Mouse (Mus musculus) activated CD4-positive, CD25-positive, alpha-beta regulatory T cell, adult 9 weeks (primary cell): ENCODE results near the gene Zcchc8. TPM values are rescaled to one million over a fixed set of nuclear protein-coding genes. Genes with fewer than 3 reads are reported as not detected.

Source experiments
- polyA plus RNA-seq: library from polyadenylated mRNA; unstranded; fragments of 100-300 nt; shearing (Covaris generic); gene quantifications from one replicate; pipeline ENCODE4 v1.2.1, GENCODE M21; 2017

Zcchc8 gene
- 107 TPM for polyA plus RNA-seq

DNA sequence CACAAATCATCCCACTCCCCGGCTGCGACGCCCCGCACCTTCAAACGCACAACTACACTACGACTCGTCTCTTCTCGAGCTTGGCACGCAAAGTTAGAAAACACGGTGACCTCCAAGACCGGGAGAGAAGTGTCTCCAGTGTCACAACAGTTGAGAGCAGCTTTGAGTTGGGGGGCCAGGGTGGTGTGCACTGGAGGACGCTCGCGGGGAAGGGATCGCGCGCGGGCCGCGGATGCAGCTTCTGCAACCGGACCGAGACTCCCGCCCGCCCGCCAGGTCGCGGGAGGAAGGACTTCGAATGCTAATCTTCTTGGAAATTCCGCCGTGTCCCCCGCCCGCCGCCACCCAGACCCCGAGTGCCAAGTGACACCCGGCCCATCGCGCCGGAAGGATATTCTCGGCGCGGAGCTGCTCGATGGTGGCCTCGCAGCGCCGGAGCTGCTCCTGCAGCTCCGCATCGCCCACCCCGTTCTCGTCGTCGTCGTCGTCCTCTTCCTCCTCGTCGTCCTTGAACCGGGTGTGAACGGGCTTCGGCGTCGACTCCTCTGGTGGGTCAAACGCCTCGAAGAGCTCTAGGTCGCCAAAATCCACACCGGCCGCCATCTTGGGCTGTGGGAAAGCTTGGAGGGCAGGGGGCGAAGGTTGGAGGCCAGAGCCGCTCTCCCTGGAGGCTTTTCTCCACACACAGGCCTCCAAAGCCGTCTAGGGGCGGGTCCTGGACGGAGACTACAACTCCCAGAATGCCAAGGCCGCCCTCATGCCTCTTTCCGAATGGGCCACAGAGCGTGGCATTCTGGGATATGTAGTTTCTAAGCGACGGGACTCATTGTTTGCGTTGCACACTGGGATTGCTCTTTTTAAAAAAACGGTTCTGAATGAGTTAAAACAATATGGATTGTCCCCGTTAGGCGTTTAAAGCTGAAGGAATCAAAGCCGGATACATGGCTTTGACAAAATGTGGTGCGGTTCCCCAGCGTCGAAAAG is at the start of gene Zcchc8:
Zcchc8 (minus strand) TSS at position 773 of the 984 bp plus-strand sequence.

DNA sequence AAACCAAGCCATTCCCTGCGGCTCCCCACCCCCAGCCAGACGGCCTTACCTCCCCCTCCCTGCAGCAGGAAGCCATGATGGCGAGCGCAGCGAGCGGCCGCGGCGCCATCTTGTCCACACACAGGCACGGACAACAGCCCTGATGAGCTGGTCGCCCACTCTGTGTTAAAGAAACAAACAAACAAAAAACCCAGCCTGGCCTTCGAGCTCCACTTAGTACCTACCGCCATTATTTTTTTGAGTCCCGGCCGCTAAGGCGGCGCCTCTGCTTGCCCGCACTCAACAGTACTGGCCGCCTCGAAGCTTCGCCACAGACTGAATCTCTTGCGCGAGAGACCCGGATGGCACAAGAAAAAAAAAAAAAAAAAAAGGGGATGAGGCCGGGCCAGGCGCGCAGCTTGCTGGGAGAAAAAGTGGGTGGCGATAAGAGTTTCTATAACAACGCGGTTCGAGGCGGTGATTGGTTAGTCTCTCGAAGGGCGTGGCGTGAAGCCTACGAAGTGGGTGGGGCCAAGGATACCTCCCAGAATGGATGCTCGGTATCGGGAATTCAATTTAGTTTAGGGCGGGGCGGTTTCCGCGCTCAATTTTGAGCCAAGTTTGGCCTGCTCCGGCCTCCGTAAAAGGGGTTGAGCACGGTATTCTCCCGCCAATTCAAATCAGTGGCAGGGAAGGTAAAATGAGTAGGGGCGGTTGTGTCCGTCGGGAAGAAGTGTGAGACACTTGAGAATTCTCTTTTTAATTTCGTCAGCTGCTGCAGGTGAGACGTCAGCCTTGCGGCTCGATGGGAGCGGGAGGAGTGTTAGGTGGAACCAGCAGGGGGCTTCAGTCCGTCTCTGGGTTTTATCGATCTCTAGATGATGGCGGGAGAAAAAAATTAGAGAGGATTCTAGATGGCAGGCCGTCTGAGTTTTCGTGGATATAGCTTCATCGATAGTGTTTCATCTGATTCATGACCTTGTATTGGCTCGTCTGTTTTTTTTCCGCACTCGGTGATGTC is 28.5 kb upstream of the Zcchc8 start, which contains the start of the genes Rsrc2 and Kntc1:
Rsrc2 (minus strand) TSS at position 350 of the 1,000 bp plus-strand sequence.
Kntc1 (plus strand) TSS at position 652 of the 1,000 bp plus-strand sequence.

DNA sequence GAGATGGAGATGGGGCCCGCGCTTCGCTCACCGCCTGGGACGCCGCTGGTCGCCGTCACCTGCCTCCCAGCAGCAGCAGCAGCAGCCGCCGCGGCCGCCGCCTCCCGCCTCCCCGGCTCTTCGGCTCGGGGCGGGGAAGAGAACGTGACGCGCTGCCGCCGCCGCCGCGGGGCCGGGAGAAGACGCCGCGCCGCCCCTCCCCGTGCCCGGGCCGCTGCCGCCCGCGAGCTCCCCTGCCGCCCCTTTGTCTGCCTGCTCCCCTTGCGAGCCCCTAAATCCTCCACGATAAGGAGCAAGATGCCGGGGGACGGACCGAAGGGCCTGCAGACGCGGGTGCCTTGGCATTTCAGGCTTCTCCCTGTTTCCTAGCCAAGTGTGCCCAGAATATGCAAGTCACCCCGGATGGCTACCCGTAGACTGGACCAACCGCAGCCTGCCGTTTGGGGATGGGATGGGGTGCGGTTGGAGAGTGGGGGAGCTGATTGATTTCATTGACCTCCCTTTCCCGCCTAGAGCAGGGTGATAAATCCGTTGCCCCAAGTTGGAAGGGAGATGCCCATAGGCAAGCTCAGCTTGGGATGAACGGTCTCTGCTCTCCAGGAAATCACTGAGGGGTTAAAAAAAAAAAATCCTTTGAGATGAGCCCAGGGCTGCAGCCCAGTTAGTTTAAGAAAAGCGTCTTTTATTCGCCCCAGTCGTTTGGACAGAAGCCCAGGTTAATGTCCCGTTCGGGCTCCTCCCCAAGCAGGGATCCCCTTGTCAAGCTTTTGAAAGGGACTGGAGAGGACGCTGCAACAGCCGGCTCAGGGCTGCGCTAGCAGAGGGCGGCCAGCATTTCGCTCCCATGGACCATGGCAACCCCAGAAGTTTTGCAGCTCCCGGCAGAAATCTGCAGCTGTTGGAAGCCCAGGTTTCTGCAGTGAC is 36.4 kb downstream of the Zcchc8 start, which contains the start of gene Clip1:
Clip1 (minus strand) TSS at position 398 of the 924 bp plus-strand sequence.

Other genes with a start within 250 kb of the Zcchc8 start
- not detected for gene Lrrc43, start 231.8 kb downstream of the Zcchc8 start, polyA plus RNA-seq
- not detected for gene Il31, start 231.6 kb downstream of the Zcchc8 start, polyA plus RNA-seq
- gene B3gnt4, start 210.6 kb downstream of the Zcchc8 start, polyA plus RNA-seq, result 0.44 TPM
- gene Diablo, start 196.9 kb downstream of the Zcchc8 start, polyA plus RNA-seq, result 113 TPM
- not detected for gene Gm49027, start 195.6 kb downstream of the Zcchc8 start, polyA plus RNA-seq
- gene Vps33a, start 148.1 kb downstream of the Zcchc8 start, polyA plus RNA-seq, result 53.5 TPM
- 88.3 TPM for gene Clip1, start 36.5 kb downstream of the Zcchc8 start, polyA plus RNA-seq
- 185 TPM for gene Rsrc2, start 28.3 kb upstream of the Zcchc8 start, polyA plus RNA-seq
- gene Kntc1, start 28.6 kb upstream of the Zcchc8 start, polyA plus RNA-seq, result 5.2 TPM
- gene Hcar2, start 144.4 kb upstream of the Zcchc8 start, polyA plus RNA-seq, result 0.75 TPM
- gene Hcar1, start 158.9 kb upstream of the Zcchc8 start, polyA plus RNA-seq, result not detected
- gene Denr, start 186.1 kb upstream of the Zcchc8 start, polyA plus RNA-seq, result 103 TPM
- gene Gm43518, start 206.3 kb upstream of the Zcchc8 start, polyA plus RNA-seq, result 4.5 TPM
- gene Ccdc62, start 209.6 kb upstream of the Zcchc8 start, polyA plus RNA-seq, result 5.7 TPM